Mouse (Mus musculus): ENCODE measurements at regions not wholly inside any gene's neighbourhood (a gene's known extent, or its start where the extent isn't known, plus 50 kb on each side); places are given as distances from the start of the nearest gene placed in this dataset.
A peak's percentile ranks its signal among the peaks of the same experiment; 100 is the strongest.

DNA sequence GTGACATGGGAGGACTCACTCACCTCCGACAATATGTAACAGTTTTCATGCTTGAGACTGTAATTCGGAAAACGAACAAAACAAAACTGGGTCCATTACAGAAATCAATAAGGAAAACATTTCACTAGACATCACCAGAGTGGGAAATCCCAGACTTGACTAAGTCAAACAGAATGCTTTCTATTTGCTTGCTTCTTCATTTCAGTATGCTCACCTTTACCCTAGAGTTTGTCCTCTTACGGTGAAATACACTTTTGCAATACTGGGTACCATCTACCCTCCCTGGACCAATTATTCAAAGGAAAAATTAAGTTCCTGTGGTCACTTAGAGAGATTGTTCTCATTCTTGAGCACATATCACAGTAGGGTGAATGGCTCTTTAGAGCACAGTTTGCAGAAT lies 613.4 kb upstream of the 4930412O13Rik start:
- no peak overlapping the region for H3K4me2 ChIP-seq (ENCODE audit: low read length)
- no peak overlapping the region for H3K27ac ChIP-seq (ENCODE audit: low read depth, low read length)
- H3K9me3 ChIP-seq (replicated peaks; ENCODE audit: control insufficient read depth, low read length) = no peaks in the 10 kb centered on the region
- H3K4me1 ChIP-seq (ENCODE audit: control insufficient read depth, insufficient read depth, low read length) = no peaks in the 10 kb centered on the region
- H3K9ac ChIP-seq (ENCODE audit: low read length) = no peak overlapping the region
- ATAC-seq = no peak
- 95% methylated on average over 4 of the region's 4 CpGs for WGBS
- H3K27me3 ChIP-seq (replicated peaks; ENCODE audit: control insufficient read depth, insufficient read depth, low read length) = no peaks in the 10 kb centered on the region
- DNase-seq (ENCODE audit: low spot score) = no peak
- H3K4me3 ChIP-seq (ENCODE audit: low read depth, low read length) = no peak overlapping the region
- H3K36me3 ChIP-seq (ENCODE audit: control insufficient read depth, insufficient read depth, low read length) = no peaks in the 10 kb centered on the region

GRCm38 (mm10) chr2:9283441-9283840 lies 597.6 kb upstream of the 4930412O13Rik start:
- Histone ChIP-seq H3K4me1 (ENCODE audit: control insufficient read depth, insufficient read depth, low read length) (no peaks in the 10 kb centered on the region), H3K36me3 (ENCODE audit: control insufficient read depth, insufficient read depth, low read length) (no peaks in the 10 kb centered on the region), H3K4me2 (ENCODE audit: low read length) (no peak overlapping the region), H3K4me3 (ENCODE audit: low read depth, low read length) (no peak overlapping the region), H3K27me3 (replicated peaks; ENCODE audit: control insufficient read depth, insufficient read depth, low read length) (no peaks in the 10 kb centered on the region), H3K9ac (ENCODE audit: low read length) (no peak overlapping the region), H3K27ac (ENCODE audit: low read depth, low read length) (no peak overlapping the region), H3K9me3 (replicated peaks; ENCODE audit: control insufficient read depth, low read length) (no peaks in the 10 kb centered on the region)
- WGBS = 81% methylated on average over 2 of the region's 2 CpGs
- DNase-seq (ENCODE audit: low spot score) (no peak), ATAC-seq (no peak)

DNA sequence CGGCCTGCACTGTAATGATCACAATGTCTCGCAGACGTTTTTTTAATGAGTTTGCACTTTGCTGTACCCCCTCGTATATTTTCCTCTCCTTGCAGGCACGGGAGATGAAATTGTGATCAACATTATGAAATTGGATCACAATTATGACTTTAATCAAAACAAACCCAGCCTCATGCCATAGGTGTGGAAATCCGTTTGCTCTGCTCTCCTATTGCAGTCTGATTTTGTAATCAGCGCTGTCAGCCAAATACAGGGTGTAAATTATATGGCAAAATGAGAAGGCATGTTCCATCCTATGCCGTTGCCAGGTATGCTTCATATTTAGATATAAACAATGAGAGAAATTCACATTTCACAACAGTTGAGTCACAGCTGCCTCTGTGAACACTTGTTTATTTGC lies 595.3 kb upstream of the 4930412O13Rik start:
- Histone ChIP-seq H3K9ac (ENCODE audit: low read length) (no peak overlapping the region), H3K27ac (ENCODE audit: low read depth, low read length) (no peak overlapping the region), H3K4me1 (ENCODE audit: control insufficient read depth, insufficient read depth, low read length) (no peaks in the 10 kb centered on the region), H3K4me2 (ENCODE audit: low read length) (no peak overlapping the region), H3K4me3 (ENCODE audit: low read depth, low read length) (no peak overlapping the region), H3K36me3 (ENCODE audit: control insufficient read depth, insufficient read depth, low read length) (no peaks in the 10 kb centered on the region), H3K27me3 (replicated peaks; ENCODE audit: control insufficient read depth, insufficient read depth, low read length) (no peaks in the 10 kb centered on the region), H3K9me3 (replicated peaks; ENCODE audit: control insufficient read depth, low read length) (no peaks in the 10 kb centered on the region)
- no peak for ATAC-seq
- 85% methylated on average over 8 of the region's 8 CpGs for WGBS
- no peak for DNase-seq (ENCODE audit: low spot score)

DNA sequence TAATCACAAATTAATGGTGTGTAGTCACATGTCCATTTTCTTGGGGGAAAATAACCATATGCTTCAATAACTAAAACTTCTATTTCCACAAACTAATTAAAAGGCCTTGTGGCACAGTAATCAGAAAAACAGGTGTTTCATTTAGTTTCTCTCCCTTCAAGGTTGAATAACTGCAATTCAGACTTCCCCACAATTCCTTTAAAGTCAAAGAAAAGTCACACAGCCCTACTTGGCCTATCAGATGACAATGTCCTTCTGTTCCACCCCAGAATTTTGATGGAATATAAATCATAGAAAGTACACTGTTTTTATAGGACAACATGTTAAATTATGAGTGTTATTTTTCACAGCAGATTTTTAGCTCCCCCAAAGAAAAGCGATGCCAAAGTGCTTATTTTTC lies 594.0 kb upstream of the 4930412O13Rik start:
- Histone ChIP-seq H3K9me3 (replicated peaks; ENCODE audit: control insufficient read depth, low read length) (no peaks in the 10 kb centered on the region), H3K36me3 (ENCODE audit: control insufficient read depth, insufficient read depth, low read length) (no peaks in the 10 kb centered on the region), H3K4me2 (ENCODE audit: low read length) (no peak overlapping the region), H3K27me3 (replicated peaks; ENCODE audit: control insufficient read depth, insufficient read depth, low read length) (no peaks in the 10 kb centered on the region), H3K4me1 (ENCODE audit: control insufficient read depth, insufficient read depth, low read length) (no peaks in the 10 kb centered on the region), H3K27ac (ENCODE audit: low read depth, low read length) (no peak overlapping the region), H3K4me3 (ENCODE audit: low read depth, low read length) (no peak overlapping the region), H3K9ac (ENCODE audit: low read length) (no peak overlapping the region)
- DNase-seq (ENCODE audit: low spot score) (no peak), ATAC-seq (no peak)
- 94% methylated on average over 1 of the region's 1 CpGs for WGBS

- H3K4me3 ChIP-seq (ENCODE audit: low read depth, low read length) = no peak overlapping the region
- WGBS = 84% methylated on average over 6 of the region's 6 CpGs
- H3K4me1 ChIP-seq (ENCODE audit: control insufficient read depth, insufficient read depth, low read length) = no peaks in the 10 kb centered on the region
- H3K4me2 ChIP-seq (ENCODE audit: low read length) = no peak overlapping the region
- H3K9me3 ChIP-seq (replicated peaks; ENCODE audit: control insufficient read depth, low read length) = no peaks in the 10 kb centered on the region
- DNase-seq (ENCODE audit: low spot score) = no peak
- ATAC-seq = no peak
- no peaks in the 10 kb centered on the region for H3K36me3 ChIP-seq (ENCODE audit: control insufficient read depth, insufficient read depth, low read length)
- no peak overlapping the region for H3K9ac ChIP-seq (ENCODE audit: low read length)
- H3K27me3 ChIP-seq (replicated peaks; ENCODE audit: control insufficient read depth, insufficient read depth, low read length) = no peaks in the 10 kb centered on the region
- no peak overlapping the region for H3K27ac ChIP-seq (ENCODE audit: low read depth, low read length)
These were observed 593.4 kb upstream of the 4930412O13Rik start for GRCm38 (mm10) chr2:9287623-9288022.

- no peak for ATAC-seq
- 42% methylated on average over 16 of the region's 16 CpGs for WGBS
- no peak overlapping the region for H3K4me2 ChIP-seq (ENCODE audit: low read length)
These were observed 549.3 kb upstream of the 4930412O13Rik start for GRCm38 (mm10) chr2:9331630-9332352.

GRCm38 (mm10) chr2:9348982-9349381 lies 532.1 kb upstream of the 4930412O13Rik start:
- no peak overlapping the region for H3K27ac ChIP-seq (ENCODE audit: low read depth, low read length)
- no peak for ATAC-seq
- no peak overlapping the region for H3K4me3 ChIP-seq (ENCODE audit: low read depth, low read length)
- H3K4me2 ChIP-seq (ENCODE audit: low read length) = no peak overlapping the region
- 84% methylated on average over 4 of the region's 4 CpGs for WGBS
- no peaks in the 10 kb centered on the region for H3K4me1 ChIP-seq (ENCODE audit: control insufficient read depth, insufficient read depth, low read length)
- no peak for DNase-seq (ENCODE audit: low spot score)
- H3K27me3 ChIP-seq (replicated peaks; ENCODE audit: control insufficient read depth, insufficient read depth, low read length) = no peaks in the 10 kb centered on the region
- H3K9me3 ChIP-seq (replicated peaks; ENCODE audit: control insufficient read depth, low read length) = no peaks in the 10 kb centered on the region
- no peaks in the 10 kb centered on the region for H3K36me3 ChIP-seq (ENCODE audit: control insufficient read depth, insufficient read depth, low read length)
- H3K9ac ChIP-seq (ENCODE audit: low read length) = no peak overlapping the region

More at GRCm38 (mm10) chr2:9331630-9332352, 549.3 kb upstream of the 4930412O13Rik start:
- no peaks in the 10 kb centered on the region for H3K36me3 ChIP-seq (ENCODE audit: control insufficient read depth, insufficient read depth, low read length)
- peak; percentile 1 for DNase-seq (ENCODE audit: low spot score)
- no peak overlapping the region for H3K27ac ChIP-seq (ENCODE audit: low read depth, low read length)
- no peak overlapping the region for H3K9ac ChIP-seq (ENCODE audit: low read length)
- H3K9me3 ChIP-seq (replicated peaks; ENCODE audit: control insufficient read depth, low read length) = no peaks in the 10 kb centered on the region
- no peaks in the 10 kb centered on the region for H3K4me1 ChIP-seq (ENCODE audit: control insufficient read depth, insufficient read depth, low read length)
- H3K27me3 ChIP-seq (replicated peaks; ENCODE audit: control insufficient read depth, insufficient read depth, low read length) = no peaks in the 10 kb centered on the region
- H3K4me3 ChIP-seq (ENCODE audit: low read depth, low read length) = no peak overlapping the region

GRCm38 (mm10) chr2:9349994-9350393 lies 531.1 kb upstream of the 4930412O13Rik start:
- DNase-seq (ENCODE audit: low spot score) = no peak
- H3K4me3 ChIP-seq (ENCODE audit: low read depth, low read length) = no peak overlapping the region
- no peaks in the 10 kb centered on the region for H3K4me1 ChIP-seq (ENCODE audit: control insufficient read depth, insufficient read depth, low read length)
- WGBS = 50% methylated on average over 1 of the region's 1 CpGs
- no peaks in the 10 kb centered on the region for H3K36me3 ChIP-seq (ENCODE audit: control insufficient read depth, insufficient read depth, low read length)
- H3K27ac ChIP-seq (ENCODE audit: low read depth, low read length) = no peak overlapping the region
- no peak overlapping the region for H3K9ac ChIP-seq (ENCODE audit: low read length)
- H3K27me3 ChIP-seq (replicated peaks; ENCODE audit: control insufficient read depth, insufficient read depth, low read length) = no peaks in the 10 kb centered on the region
- H3K9me3 ChIP-seq (replicated peaks; ENCODE audit: control insufficient read depth, low read length) = no peaks in the 10 kb centered on the region
- no peak for ATAC-seq
- no peak overlapping the region for H3K4me2 ChIP-seq (ENCODE audit: low read length)

GRCm38 (mm10) chr2:9352190-9352589 lies 528.9 kb upstream of the 4930412O13Rik start:
- Histone ChIP-seq H3K4me2 (ENCODE audit: low read length) (no peak overlapping the region), H3K27ac (ENCODE audit: low read depth, low read length) (no peak overlapping the region), H3K9me3 (replicated peaks; ENCODE audit: control insufficient read depth, low read length) (no peaks in the 10 kb centered on the region), H3K9ac (ENCODE audit: low read length) (no peak overlapping the region), H3K27me3 (replicated peaks; ENCODE audit: control insufficient read depth, insufficient read depth, low read length) (no peaks in the 10 kb centered on the region), H3K4me3 (ENCODE audit: low read depth, low read length) (no peak overlapping the region), H3K4me1 (ENCODE audit: control insufficient read depth, insufficient read depth, low read length) (no peaks in the 10 kb centered on the region), H3K36me3 (ENCODE audit: control insufficient read depth, insufficient read depth, low read length) (no peaks in the 10 kb centered on the region)
- ATAC-seq = peak; percentile 96
- 36% methylated on average over 7 of the region's 7 CpGs for WGBS
- DNase-seq (ENCODE audit: low spot score) = peak; percentile 84
